Mouse (Mus musculus) CD4-positive, CD25-positive, alpha-beta regulatory T cell, adult 2 months (primary cell): ENCODE data around the gene Birc3.
"Not testable (repeated sequence)": the region's sequence is repeated elsewhere in the genome, so short reads cannot be mapped to it uniquely, and the experiment has no call there.

ENCODE experiments used
- DNase-seq: peaks from one replicate; pipeline ENCODE4 v3.0.0-alpha.2; 2012; ENCODE audit warnings: low read depth, low spot score

Gene Birc3

DNA sequence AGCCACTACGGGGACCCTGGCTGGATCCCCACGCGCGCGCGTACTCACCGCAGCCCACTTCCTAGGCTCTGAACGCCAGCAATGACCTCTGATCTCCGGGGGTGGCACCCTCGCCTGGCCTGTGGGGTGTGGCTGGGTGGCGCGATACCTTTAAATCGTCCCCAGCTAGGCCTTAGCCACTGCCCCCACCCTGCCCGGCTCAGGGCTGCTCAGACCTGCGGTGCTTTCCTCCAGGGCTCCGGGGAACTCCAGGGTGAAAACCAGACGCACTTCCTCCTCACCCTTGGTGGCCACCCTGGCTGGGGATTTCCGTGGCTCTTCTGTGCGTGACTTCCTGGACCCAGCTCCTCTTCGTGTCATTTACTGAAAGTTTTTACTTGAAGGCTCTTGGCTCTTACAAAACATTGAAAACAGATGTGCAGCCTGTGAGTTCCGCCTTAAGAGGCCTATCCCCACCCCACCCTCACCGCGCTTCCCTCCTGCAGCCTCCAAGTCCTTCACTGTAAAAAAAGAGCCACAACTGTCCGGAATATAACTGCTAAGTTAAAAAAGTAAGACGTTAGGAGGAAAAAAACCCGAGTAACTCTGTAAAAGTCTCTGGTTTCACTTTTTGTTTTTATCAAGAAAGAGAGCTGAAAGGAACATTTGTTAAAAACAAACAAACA is at the start of gene Birc3:
Birc3 (minus strand) TSS at position 412 of the 665 bp plus-strand sequence.
- peak; percentile 96 for DNase-seq

DNA sequence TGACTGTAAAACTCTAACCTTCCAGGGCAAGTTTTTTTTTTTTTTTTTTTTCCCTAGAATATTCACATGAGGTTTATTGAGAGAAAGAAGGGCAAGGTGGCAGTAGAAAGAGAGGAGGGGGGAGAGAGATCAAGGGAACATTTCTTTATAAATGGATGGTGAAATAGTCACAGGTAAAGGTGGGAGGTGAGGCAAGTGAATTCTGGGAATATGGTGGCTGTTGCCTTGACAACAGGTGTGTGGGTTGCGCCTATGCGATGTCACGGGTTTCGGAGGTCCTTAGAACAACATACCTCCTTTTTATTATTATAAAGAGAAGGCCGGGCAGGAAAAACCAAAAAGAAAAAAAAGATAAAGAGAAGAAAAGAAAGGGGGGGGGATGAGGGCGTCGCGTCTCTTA is 41.9 kb upstream of the Birc3 start:
- DNase-seq, result no peak

GRCm38 (mm10) chr9:7914487-7914886 is 41.5 kb upstream of the Birc3 start:
- DNase-seq, result peak; percentile 68

GRCm38 (mm10) chr9:7913953-7914352 is 41.0 kb upstream of the Birc3 start:
- DNase-seq, result no peak

DNA sequence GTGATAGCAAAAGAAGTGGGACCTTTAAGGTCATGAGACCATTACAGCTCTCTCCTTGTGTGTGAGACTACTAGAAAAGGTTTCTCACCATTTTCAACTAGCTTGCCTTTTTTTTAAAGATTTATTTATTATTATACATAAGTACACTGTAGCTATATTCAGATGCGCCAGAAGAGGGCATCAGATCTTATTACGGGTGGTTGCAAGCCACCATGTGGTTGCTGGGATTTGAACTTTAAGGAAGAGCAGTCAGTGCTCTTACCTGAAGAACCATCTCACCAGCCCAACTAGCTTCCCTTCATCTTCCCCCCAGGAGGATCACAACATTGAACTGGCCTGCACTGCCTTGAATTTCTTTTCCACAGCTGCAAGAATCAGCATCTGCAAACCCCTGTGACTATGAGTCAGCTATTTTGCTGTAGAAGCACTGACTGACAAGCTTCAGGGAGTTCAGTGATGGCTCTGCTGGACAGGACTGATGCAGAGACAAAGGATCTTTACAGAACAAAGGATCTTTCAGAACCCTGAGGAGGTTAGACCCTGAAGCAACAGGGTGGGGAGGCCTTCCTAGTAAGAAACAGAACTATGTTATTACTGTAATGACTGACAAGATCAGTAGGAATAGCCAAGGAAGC is 34.5 kb upstream of the Birc3 start:
- peak; percentile 18 for DNase-seq

DNA sequence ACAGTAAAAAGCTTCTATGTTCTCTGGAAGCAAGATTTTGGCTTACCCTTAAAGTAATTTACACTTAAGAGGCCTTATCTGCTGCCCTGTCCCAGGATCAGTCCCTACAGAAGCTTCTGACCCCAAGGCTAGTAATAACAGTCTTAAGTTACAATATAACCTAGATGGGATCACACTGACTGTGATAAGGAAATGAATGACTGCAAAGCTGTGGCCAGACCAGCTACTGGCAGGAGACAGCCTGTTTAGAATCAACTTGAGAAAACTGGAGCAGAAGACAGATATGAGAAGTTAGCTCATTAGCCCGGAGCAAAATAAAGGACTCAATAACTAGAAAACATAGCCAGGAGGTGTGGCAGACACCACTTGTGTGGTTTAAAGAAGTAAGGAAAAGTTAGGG is 33.6 kb upstream of the Birc3 start:
- no peak for DNase-seq

DNA sequence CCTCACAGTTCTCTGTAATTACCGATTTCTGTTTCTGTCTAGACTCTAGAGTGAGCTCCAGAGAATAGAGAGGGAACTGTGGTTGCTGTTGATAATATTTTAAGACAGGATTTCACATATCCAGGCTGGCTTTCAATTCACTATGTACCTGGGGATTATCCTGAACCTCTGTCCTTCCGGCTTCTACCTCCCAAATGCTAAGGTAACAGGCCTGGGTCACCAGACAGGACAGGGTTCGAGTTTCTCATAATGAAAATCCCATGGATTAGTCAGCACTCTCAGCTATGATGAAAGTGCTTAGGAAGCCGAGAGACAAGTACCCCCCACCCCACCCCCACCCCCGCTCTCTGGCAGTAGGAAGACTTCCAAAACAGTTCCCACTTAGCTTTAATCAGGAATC is 30.8 kb upstream of the Birc3 start:
- DNase-seq, result no peak

DNA sequence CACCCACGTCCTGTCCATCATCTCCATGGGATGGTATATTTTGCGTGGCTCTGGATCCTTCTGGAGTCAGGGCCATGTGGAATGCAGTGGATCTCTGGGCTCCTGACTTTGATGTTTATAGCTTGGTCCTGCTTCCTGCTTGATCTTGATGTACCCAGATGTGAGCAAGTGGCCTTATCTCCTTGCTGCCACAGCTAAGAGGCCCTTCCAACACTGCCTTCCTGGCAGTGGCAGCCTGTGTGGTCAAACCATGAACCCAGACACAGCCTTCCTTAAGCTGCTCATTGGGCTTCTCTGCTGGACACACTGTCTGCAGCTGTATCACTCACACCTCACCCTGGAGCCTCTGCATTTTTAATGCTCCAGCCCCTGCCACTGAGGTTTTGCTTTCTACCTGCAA is 30.3 kb upstream of the Birc3 start:
- no peak for DNase-seq

GRCm38 (mm10) chr9:7902311-7902710 is 29.3 kb upstream of the Birc3 start:
- no peak for DNase-seq

DNA sequence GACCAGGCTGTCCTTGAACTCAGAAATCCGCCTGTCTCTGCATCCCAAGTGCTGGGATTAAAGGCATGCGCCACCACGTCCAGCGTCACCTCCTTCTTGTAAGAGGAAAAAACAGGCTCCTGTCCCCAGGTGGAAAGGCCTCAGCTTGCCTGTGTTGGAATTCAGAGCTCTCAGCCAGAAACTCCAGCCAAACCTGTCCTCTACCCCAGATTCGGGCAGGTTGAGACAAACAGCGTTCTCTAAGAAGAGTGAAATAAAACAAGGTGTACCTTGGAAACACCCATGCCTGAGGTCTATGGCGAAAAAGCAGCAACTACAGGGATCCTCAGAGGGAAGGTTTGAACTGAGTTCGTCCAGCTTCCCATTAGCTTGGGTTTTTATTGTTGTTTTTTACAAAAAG is 28.0 kb upstream of the Birc3 start:
- DNase-seq, result no peak

DNA sequence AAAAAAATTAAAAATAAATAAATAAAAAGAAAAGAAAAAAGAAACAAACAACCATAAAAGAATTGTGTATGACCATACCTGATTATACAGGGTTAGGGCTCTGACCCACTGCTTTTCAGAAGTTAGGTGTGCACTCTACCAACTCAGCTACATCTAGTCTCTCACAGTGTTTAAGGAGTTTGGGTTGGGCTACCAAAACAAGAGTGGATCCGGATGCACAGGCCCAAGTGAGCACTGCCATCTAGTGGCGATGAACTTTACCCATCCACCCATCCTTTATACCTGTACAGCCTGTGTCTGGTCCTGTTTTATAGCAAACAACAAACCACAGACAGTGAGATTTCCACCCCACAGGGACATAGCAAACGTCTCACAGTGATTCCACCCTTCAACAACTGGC is 24.5 kb upstream of the Birc3 start:
- DNase-seq, result peak; percentile 91

GRCm38 (mm10) chr9:7891796-7892195 is 18.8 kb upstream of the Birc3 start:
- DNase-seq, result not testable (repeated sequence)

GRCm38 (mm10) chr9:7891177-7891576 is 18.2 kb upstream of the Birc3 start:
- no peak for DNase-seq

DNA sequence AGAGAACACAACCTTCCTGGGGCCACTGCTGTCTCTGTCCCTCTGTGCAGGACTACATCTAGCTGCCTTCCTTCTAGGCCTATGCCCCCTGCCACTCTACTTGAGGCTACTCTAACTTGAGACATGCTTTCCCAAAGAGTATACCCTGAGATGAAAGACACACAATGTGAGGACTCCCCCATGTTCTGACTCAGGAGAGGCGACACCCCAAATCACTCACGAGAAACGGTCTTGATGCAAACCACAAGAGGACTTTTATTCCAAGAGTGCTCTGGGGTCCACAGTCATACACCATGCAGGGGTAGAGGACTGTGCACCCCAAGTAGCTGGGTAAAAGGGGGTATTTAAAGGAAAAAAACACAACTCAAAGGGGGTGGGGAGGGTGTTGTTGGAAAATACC is 11.4 kb upstream of the Birc3 start:
- no peak for DNase-seq

DNA sequence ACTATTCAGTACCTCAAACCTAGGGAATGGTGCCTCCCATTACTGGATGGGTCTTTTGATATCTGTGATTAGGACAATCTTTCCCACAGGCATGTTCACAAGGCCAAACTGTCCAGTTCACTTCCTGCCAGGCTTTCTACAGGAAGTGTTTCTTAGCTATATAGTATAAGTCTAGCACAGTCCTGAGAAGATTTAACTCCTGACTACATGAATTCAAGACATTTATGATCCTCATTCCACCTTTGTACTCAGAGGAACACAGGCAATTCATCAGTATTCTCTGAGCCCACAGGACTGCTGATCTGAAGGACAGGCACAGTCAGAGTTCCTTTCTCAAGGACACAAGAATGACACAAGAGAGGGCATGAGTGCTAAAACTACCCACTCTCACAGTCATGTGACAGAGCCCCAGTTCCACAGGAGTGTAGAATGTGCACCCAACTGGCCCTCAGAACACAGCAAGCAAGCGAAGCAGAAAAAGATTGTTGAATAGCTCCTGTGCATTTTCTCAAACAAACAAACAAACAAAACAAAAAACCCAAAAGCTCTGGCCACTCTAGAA is 9.4 kb upstream of the Birc3 start:
- DNase-seq, result no peak

DNA sequence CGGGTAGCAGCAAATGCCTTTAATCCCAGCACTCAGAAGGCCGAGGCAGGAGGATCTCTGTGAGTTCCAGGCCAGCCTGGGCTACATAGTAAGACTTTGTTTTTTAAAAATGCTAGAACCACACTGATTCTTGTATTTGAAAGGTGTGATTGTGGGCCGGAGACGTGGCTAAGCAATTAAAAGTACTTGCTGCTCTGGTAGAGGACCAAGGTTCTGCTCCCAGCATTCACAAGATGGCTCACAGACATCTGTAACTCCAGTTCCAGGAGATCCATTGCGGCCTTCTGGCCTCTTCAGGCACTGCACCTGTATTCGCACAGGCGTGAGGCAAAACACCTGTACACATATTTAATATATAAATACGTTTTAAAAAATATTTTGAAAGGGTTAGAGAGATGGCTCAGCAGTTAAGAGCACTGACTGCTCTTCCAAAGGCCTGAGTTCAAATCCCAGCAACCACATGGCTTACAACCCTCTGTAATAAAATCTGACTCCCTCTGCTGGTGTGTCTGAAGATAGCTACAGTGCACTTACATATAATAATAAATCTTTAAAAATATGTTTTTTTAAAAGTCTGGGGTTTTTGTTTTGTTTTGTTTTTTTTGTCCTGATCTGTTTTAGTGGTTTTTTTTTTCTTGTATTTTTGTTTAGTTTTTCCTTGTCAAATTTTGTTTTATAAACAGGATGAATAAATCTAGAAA is 675 bp upstream of the Birc3 start:
- DNase-seq, result peak; percentile 67

DNA sequence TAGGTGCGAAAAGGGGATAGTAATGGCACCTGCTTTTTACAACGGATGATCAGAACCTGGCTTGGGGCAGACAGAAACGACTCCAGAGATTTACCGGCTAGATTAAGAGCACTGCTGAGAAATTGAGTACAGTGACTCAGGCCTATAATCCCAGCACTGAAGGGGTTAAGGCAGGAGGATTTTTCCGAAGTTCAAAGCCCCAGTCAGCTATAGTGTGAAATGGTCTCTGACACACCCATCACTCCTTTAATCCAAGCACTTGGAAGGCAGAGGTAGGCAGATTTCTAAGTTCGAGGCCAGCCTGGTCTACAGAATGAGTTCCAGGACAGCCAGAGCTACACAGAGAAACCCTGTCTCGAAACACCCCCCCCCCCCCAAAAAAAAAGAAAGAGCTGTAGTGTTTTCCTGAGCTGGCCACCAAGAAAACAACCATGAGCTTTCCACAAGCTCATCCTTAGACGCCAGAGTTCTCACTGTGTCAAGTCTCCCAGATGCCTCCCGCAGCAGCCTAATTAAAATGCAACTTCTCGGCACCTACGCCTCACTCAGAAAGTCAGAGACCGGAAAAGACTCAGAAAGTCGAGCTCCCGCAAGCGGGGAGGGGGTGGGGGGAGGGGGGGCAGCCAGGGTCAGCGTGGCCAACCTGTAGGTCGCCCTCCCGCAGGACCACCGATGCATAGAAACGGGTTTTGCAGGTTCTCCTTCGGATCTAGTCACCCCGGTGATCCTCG is 777 bp downstream of the Birc3 start:
- DNase-seq, result no peak

DNA sequence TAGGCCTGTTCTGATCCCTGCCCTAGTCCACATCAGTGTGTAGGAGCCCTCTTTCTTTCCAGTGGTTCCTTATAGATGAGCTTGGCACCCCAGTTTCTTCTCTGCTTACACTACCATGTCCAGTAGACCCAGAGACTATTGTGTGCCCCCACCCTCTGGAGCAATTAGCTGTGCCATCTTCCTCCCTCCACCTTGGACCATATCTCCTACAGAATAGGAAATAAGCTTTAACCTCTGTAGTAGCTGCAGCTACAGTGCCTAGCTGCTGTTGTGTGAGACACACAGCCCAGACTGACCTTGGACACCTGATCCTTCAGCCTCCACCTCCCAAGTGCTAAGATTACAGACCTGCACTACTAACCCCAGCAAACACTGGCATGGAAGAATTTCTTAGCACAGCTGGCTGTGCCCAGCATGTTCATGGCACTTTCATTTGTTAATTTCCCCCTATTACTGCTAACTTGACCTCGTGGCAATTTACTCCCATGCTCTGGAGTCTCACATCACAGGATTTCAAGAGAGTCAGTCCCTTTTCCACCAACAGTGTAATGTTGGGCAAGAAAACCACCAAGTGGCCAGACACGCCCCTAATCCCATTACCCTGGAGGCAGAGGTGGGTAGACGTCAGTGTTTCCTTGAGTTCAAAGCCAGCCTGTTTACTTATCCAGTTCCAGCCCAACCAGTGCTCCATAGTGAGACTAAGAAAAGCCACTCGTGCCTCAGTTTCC is 1.5 kb downstream of the Birc3 start:
- peak; percentile 77 for DNase-seq

- DNase-seq, result peak; percentile 62
These were observed 2.2 kb downstream of the Birc3 start for GRCm38 (mm10) chr9:7870556-7871315.

DNA sequence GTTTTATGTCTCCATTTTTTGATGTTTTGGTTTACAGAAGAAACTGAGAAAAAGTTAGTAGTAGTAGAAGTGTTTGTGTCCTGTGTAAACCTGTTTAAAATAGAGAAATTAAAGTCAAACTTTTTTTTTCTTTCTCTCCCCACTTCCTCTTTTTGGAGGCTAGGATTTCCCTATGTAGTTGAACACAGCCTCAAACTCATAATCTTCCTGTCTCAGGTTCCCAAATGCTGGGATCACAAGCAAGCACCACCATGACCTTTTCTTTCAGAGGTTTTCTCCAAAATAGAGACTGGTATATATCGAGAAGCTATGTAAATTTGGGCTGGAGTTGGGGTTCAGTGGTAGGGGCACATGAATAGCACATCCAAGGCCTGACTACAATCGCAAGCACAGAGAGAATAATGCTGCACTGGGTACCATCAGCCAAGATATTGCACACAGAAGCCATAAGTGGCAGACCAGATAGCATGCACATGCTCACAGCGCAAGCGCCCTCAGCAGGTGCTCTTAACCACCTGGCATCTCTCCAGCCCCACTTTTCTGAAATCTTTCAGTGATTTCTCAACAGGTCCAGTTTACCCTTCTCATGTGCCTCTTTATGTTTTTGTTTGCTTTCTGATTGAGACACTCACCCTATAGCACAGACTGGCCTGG is 4.0 kb downstream of the Birc3 start:
- peak; percentile 70 for DNase-seq
